Mouse (Mus musculus): Measurements from ENCODE around the gene Slc25a5.
"Not testable (repeated sequence)": the region's sequence is repeated elsewhere in the genome, so short reads cannot be mapped to it uniquely, and the experiment has no call there.

Gene Slc25a5

GRCm38 (mm10) chrX:36795424-36796162 lies at the start of gene Slc25a5:
Slc25a5 (plus strand) TSS chrX:36795651.
- DNase-seq (ENCODE audit: low spot score in 2 of 2), result peak; percentile 74 to 77

- no peak for DNase-seq (ENCODE audit: low spot score in 2 of 2)
Measured at GRCm38 (mm10) chrX:36746789-36747188, 48.7 kb upstream of the Slc25a5 start.

GRCm38 (mm10) chrX:36748573-36748972 lies 46.9 kb upstream of the Slc25a5 start:
- DNase-seq (ENCODE audit: low spot score in 2 of 2), result no peak

GRCm38 (mm10) chrX:36749281-36749785 lies 46.1 kb upstream of the Slc25a5 start:
- no peak for DNase-seq (ENCODE audit: low spot score in 2 of 2)

GRCm38 (mm10) chrX:36750591-36750990 lies 44.9 kb upstream of the Slc25a5 start:
- DNase-seq (ENCODE audit: low spot score in 2 of 2), result no peak

GRCm38 (mm10) chrX:36752586-36752985 lies 42.9 kb upstream of the Slc25a5 start:
- DNase-seq (ENCODE audit: low spot score in 2 of 2), result no peak

- no peak for DNase-seq (ENCODE audit: low spot score in 2 of 2)
Measured at GRCm38 (mm10) chrX:36757796-36758472, 37.5 kb upstream of the Slc25a5 start.

GRCm38 (mm10) chrX:36758566-36758965 lies 36.9 kb upstream of the Slc25a5 start:
- no peak for DNase-seq (ENCODE audit: low spot score in 2 of 2)

GRCm38 (mm10) chrX:36760946-36761635 lies 34.4 kb upstream of the Slc25a5 start:
- DNase-seq (ENCODE audit: low spot score in 2 of 2), result no peak

- no peak for DNase-seq (ENCODE audit: low spot score in 2 of 2)
Measured at GRCm38 (mm10) chrX:36762289-36762688, 33.2 kb upstream of the Slc25a5 start.

- DNase-seq (ENCODE audit: low spot score in 2 of 2), result no peak
Measured at GRCm38 (mm10) chrX:36762894-36763293, 32.6 kb upstream of the Slc25a5 start.

- no peak for DNase-seq (ENCODE audit: low spot score in 2 of 2)
Measured at GRCm38 (mm10) chrX:36763298-36763933, 32.0 kb upstream of the Slc25a5 start.

GRCm38 (mm10) chrX:36763934-36764317 lies 31.5 kb upstream of the Slc25a5 start:
- no peak for DNase-seq (ENCODE audit: low spot score in 2 of 2)

- no peak for DNase-seq (ENCODE audit: low spot score in 2 of 2)
Measured at GRCm38 (mm10) chrX:36767386-36767785, 28.1 kb upstream of the Slc25a5 start.

- DNase-seq (ENCODE audit: low spot score in 2 of 2), result no peak
Measured at GRCm38 (mm10) chrX:36772591-36772990, 22.9 kb upstream of the Slc25a5 start.

GRCm38 (mm10) chrX:36775520-36775919 lies 19.9 kb upstream of the Slc25a5 start:
- DNase-seq (ENCODE audit: low spot score in 2 of 2), result no peak

- DNase-seq (ENCODE audit: low spot score in 2 of 2), result no peak
Measured at GRCm38 (mm10) chrX:36777694-36778093, 17.8 kb upstream of the Slc25a5 start.

- DNase-seq (ENCODE audit: low spot score in 2 of 2), result no peak
Measured at GRCm38 (mm10) chrX:36789360-36789759, 6.1 kb upstream of the Slc25a5 start.

GRCm38 (mm10) chrX:36794571-36794970 lies 880 bp upstream of the Slc25a5 start:
- DNase-seq (ENCODE audit: low spot score in 2 of 2), result no peak

GRCm38 (mm10) chrX:36796163-36796581 lies 721 bp downstream of the Slc25a5 start:
- DNase-seq (ENCODE audit: low spot score in 2 of 2), result peak; percentile 74 to 81

- DNase-seq (ENCODE audit: low spot score in 2 of 2), result not testable (repeated sequence)
Measured at GRCm38 (mm10) chrX:36796734-36797133, 1.3 kb downstream of the Slc25a5 start.
